Mouse (Mus musculus): ENCODE measurements around the gene Uckl1.

Uckl1 gene

DNA sequence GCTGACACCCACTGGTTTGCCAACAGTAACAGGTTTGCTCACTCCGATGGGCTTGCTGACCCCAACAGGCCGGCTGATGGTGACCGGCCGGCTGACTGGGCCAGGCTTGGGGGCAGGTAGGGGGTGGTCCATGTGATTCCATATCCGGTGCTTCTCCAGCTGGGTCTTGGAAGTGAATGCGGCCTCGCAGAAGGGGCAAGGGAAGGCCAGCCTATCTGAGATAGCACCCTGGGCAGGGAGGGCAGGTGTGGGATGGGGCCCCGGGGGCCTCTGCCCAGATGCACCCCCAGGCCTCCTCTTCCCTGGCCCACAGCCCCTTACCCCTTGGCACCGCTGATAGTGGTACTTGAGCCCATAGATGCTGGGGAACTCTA lies 5.0 kb upstream of the Uckl1 start:
- in situ Hi-C loops (cut with MboI, MseI) = no loop called here

DNA sequence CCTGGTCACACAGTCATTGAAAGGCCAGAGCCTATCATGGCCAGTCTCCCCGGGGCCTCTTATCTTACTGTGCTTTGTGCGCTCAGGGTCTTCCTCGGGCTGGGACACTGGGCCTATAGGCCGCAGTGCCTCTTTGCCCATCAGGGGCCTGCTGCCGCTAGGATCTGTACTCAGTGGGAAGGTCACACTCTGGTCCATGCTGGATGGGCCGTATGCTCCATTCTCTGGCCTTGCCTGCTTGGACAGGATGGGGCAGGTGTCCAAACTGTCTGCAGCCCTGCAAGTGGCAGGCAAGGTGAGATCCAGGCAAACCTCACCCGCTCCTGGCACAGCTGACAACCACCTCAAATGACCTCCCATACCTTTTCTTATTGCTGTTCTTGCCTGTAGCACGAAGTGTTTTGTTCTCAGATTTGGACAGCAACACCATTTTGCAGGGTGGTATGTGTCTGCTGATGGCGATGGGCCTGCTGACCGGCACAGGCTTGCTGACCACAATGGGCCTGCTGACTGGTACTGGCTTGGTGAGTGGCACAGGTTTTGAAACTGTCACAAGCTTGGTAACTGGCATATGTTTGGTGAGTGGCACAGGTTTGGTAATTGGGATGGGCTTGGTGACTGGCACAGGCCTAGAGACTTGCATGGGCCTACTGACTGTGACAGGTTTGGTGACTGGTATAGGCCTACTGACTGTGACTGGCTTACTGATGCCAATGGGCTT lies 4.5 kb upstream of the Uckl1 start:
- in situ Hi-C loops (cut with MboI, MseI) = no loop called here

GRCm38 (mm10) chr2:181588229-181588780 lies 3.6 kb upstream of the Uckl1 start:
- in situ Hi-C loops (cut with MboI, MseI) = no loop called here

GRCm38 (mm10) chr2:181587796-181588195 lies 3.1 kb upstream of the Uckl1 start:
- in situ Hi-C loops (cut with MboI, MseI) = no loop called here

- in situ Hi-C loops (cut with MboI, MseI) = no loop called here
Measured at GRCm38 (mm10) chr2:181586124-181586523, 1.4 kb upstream of the Uckl1 start.

DNA sequence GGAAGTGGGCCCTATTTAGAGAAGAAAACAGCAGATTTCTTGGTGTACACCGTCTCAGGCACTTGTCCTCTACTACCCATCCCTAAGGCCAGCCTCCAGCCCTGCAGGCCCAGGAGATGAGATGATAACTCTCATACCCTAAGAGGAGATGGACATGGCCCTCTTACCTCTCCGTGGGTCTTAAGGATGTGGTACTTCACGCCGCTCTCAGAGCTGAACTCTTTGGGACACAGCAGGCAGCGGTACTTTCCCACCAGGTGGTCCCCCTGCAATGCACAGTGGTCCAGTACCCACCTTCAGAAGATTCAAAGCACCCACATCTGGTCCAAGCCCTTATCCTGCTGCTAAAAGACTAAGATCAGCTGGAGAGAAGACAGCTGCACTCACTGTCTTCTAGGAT lies 814 bp upstream of the Uckl1 start:
- in situ Hi-C loops (cut with MboI, MseI) = no loop called here

- in situ Hi-C loops (cut with MboI, MseI) = no loop called here
Measured at GRCm38 (mm10) chr2:181583460-181584257, 1.0 kb downstream of the Uckl1 start.

DNA sequence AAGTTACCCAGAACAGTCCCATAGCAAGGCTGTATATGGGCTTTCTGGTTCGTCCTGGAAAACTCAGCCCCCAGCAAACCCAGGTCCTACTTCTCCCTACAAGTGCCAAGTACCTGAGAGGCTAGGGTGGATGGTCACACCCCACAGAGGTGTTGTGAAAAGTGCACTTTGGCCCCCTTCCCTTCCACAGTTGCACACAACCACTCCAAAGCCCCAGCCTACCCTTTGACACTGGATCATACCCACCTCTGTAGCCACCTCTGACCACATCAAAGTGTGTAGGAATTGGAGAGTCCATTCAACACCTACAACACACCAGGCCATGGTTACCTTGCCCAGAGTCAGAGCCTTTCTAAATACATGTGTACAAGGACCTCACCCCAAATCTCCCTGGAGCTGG lies 1.8 kb downstream of the Uckl1 start:
- in situ Hi-C loops (cut with MboI, MseI) = no loop called here

DNA sequence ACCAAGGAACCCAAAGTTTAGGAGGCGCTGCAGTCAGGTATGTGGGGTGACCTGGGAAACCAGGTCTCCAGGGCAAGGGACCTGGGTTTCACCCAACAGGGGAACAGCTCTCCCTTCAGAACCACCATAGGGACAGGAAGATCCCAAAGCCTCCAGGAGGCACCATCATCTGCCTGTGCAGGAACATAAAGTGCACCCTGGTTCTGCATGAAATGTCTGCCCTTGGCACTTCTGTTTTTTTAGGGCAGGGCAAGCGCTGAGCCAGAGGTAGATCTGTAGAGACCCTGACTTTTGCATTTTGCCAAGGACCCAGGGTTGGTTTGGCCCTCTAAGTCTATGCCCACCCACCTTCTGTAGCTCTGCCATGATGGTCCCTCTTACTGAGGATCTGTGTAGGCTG lies 2.3 kb downstream of the Uckl1 start:
- in situ Hi-C loops (cut with MboI, MseI) = no loop called here

GRCm38 (mm10) chr2:181581402-181582120 lies 3.1 kb downstream of the Uckl1 start:
- in situ Hi-C loops (cut with MboI, MseI) = no loop called here

- in situ Hi-C loops (cut with MboI, MseI) = no loop called here
Measured at GRCm38 (mm10) chr2:181581016-181581401, 3.7 kb downstream of the Uckl1 start.

DNA sequence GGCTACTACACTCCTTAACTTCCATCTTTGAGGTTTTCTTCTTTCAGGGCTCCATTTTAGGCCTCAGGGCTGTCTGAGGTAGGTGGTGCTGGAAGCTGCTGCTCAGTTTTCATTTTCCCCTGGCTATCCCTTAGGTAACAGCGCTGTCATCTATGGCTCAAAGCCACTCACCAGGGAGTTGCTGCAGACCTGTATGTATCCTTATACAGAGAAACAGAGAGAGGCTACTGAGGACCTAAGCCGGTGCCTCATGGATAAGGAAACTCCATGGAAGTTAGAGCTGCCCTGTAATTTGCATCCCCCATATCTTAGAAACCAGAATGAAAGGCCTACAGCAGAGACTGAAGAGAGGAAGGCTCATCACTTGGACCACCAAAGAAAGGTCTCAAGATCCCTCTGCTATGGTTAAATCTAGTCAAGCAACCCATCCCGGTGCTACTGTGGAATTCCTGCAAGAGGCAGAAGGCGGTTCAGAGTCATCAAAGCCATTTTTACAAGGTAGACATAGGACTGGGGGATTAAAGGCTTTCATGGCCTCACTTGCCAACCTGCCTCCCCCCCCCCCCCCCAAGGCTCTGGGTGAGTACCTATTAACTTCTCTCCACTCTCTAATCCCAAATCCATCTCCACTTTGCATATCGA lies 4.4 kb downstream of the Uckl1 start:
- in situ Hi-C loops (cut with MboI, MseI) = no loop called here

DNA sequence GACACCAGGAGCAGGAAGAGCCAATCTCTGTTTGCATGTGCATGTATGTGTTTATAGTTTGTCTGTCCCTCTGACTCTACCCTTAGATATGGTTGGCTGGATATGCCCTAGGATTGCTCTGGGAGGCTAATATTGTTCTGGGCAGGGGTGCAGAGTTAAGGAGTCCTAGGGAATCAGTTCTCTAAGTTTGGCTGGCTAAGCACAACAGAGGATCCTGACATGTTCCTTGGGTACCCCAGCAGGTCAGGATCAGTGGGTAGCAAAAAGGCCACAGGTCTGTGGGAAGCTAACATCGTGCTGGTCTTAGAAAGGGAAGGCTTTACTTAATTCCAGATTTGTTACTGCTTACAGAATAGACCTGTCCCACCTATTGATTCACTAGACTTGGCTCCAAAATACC lies 5.0 kb downstream of the Uckl1 start:
- in situ Hi-C loops (cut with MboI, MseI) = loop anchor here (5.0 kb wide), 1 partner anchor 47 kb away; no protein-coding TSS in a partner anchor

DNA sequence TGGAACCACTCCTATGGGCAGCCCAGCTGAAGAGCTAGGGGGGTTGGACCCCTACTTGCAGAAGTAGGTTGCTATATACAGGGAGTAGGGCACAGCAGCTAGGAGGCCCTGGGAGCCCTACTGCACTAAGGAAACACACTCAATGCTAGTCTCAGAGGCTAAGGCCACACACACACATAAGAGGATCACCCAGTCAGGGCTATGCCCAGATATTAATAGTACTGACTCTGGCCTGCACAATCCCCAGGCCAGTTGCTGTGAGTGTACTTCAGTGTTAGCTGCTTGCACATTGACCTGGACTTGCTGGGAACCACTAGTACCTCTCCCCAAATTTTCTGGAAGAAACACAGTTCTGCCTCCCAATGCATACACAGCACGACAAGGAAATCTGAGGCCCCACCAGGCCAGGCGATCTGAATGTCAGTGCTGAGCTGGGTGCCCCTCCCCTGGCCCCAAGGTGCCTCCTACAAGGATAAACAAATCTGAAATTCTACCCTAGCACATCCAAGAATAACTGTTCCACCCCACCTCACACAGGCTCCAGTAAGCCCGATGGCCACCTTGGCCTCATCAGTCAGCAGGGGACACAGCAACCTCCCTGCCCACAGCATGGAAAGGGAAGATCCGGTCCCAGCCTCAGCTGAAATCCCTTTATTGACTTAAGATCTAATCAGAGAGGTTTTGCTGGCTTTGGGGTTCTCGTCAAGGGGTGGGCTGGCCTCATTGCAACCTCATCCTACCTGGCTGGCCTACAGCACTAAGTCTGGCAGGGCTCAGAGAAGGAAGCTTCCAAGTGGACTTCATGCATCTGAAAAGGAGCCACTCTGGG lies 5.7 kb downstream of the Uckl1 start:
- in situ Hi-C loops (cut with MboI, MseI) = loop anchor here (5.0 kb wide), 1 partner anchor 47 kb away; no protein-coding TSS in a partner anchor

GRCm38 (mm10) chr2:181577981-181578581 lies 6.6 kb downstream of the Uckl1 start:
- in situ Hi-C loops (cut with MboI, MseI) = loop anchor here (5.0 kb wide), 1 partner anchor 46 kb away; no protein-coding TSS in a partner anchor

DNA sequence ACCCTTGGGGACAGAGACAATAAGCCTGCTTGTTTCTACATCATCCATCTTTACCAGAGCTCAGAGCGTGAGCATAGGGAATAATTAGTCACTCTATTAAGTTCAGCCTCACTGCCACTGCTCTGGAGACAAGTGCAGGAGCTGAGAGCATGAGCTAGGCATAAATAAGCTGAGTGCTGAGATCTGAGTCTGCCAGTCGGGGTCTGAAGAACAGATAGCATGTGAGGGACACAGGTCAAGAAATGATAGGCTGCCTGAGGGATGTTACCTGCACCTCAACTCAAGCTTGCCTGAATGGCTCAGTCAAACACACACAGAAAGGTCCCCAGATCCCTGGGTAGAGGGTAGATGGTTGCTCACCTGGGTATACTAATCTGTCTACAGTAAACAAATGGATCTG lies 7.6 kb downstream of the Uckl1 start:
- in situ Hi-C loops (cut with MboI, MseI) = loop anchor here (5.0 kb wide), 1 partner anchor 45 kb away; no protein-coding TSS in a partner anchor

- in situ Hi-C loops (cut with MboI, MseI) = loop anchor here (5.0 kb wide), 1 partner anchor 44 kb away; no protein-coding TSS in a partner anchor
Measured at GRCm38 (mm10) chr2:181576613-181577012, 8.1 kb downstream of the Uckl1 start.

DNA sequence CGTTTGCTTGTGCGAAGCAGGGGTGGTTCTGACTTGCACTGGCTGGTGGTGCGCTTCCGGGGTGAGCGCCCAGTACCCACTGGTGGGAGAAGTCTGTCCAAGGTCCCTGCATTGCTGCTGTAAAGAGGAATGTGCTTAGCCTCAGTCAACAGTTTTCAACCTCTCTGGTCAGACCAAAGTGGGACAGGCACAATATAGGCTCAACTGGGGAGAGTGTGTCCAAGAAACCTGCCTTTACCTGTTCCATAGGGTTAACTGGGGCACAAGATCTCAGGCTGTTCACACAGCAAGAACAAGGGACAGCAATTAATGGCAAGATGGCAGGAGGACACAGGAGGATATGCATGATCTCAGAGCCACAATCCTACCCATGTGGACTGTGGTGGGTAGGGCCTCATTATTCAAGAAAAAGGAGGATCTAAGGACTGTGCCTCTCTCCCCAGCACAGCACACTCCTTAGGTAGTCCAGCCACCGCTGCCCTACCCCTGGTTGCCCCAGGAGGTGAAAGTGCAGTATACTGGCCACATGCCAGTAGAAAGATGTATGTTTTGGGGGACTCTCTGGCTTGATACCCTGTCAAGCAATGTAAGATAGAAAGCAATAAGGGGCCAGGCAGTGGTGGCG lies 9.7 kb downstream of the Uckl1 start:
- in situ Hi-C loops (cut with MboI, MseI) = loop anchor here (5.0 kb wide), 1 partner anchor 43 kb away; no protein-coding TSS in a partner anchor

DNA sequence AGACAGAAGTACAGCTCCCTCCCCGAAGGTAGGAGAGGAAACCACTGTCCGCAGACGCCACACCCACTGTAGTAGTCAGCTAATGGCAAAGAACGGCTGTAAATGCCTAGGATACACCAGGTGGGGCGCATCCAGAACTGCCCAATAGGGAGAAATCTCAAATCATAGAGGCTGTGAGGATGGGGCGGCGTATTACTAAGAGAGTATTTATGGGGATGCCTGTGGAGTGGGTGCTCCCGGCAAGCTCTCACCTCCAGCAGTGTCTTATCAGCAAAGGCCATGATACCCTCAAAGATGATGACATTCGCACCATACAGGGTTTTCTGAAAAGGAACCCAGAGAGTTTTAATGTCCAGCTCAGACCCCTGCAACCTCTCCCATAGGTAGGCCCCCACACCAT lies 10.7 kb downstream of the Uckl1 start:
- in situ Hi-C loops (cut with MboI, MseI) = no loop called here

Data from regulatory T cell (primary cell).